Mouse (Mus musculus) limb, embryonic 10.5 days (tissue): Measurements from ENCODE around the gene Methig1. TPM values are rescaled to one million over a fixed set of nuclear protein-coding genes. Genes with fewer than 3 reads are reported as not detected.
A peak's percentile ranks its signal among the peaks of the same experiment; 100 is the strongest.
"Not testable (repeated sequence)": the region's sequence is repeated elsewhere in the genome, so short reads cannot be mapped to it uniquely, and the experiment has no call there.

Experiments
- DNase-seq: peaks from one replicate; pipeline ENCODE4 v3.0.0-alpha.2; 2017; ENCODE audit warnings: low spot score
- H3K27ac ChIP-seq: fragments of 300-500 bp; sonication (generic); 2 replicates; pipeline ENCODE4 v1.5.1; 2016; ENCODE audit warnings: mild to moderate bottlenecking
- H3K27me3 ChIP-seq: fragments of 300-500 bp; sonication (generic); 2 replicates; pipeline ENCODE4 v1.6.1; 2016; ENCODE audit warnings: low read depth, mild to moderate bottlenecking; ENCODE audit not compliant: poor library complexity, severe bottlenecking
- H3K36me3 ChIP-seq: fragments of 300-500 bp; sonication (generic); 2 replicates; pipeline ENCODE4 v1.6.1; 2016; ENCODE audit warnings: mild to moderate bottlenecking, moderate library complexity
- H3K4me1 ChIP-seq: fragments of 300-500 bp; sonication (generic); 2 replicates; pipeline ENCODE4 v1.6.1; 2016
- H3K4me3 ChIP-seq: fragments of 300-500 bp; sonication (generic); 2 replicates; pipeline ENCODE4 v1.5.1; 2016; ENCODE audit warnings: mild to moderate bottlenecking, moderate library complexity
- H3K9me3 ChIP-seq: fragments of 300-500 bp; sonication (generic); replicated peaks from 2 replicates; pipeline ENCODE4 v1.6.1; 2016; ENCODE audit warnings: mild to moderate bottlenecking
- WGBS: fragments of 180-500 bp; shearing (Covaris S2); methylation state at CpG from one replicate; pipeline ENCODE4 v1.1.7; 2016; 5-methylcytosine and 5-hydroxymethylcytosine counted together
- polyA plus RNA-seq: library from polyadenylated mRNA; unstranded; fragments of >200 nt; fragmentation: Nextera tagmentation; extraction: Ambion mirVana; gene quantifications from 2 replicates; pipeline ENCODE4 v1.2.1, GENCODE M21; 2016

Methig1 gene
- polyA plus RNA-seq, 1 experiment from 2014 or later, result 0.15 TPM

DNA sequence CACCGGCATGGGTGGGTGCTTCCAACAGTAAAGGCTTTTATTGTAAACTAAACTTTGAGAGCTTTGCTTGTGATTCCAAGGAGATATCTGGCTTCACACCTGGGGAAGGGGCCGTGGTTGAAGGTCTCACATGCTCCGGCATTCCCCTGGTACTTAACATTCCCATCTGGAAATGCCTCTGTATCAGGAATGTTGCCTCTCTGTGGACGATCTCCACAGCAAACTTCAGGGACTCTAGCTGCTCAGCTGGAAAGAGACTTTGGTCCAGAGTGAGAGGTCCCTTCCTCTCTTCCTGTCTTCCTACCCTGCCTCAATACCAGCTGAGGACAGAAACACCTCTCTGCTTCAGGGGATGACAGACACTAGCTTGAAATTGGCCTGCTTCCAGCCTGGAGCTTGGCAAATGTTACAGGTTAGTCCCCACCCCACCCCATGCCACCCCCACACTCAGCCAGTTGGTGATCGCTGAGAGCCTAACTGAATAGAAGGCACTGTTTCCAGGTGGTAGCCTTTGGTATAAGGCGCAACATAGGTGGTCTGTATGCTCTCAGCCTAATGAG is 1.4 kb upstream of the Methig1 start:
- WGBS, result 63% methylated on average over 6 of the region's 6 CpGs
- no peaks in the 10 kb centered on the region for H3K27me3 ChIP-seq
- no peak overlapping the region for H3K4me3 ChIP-seq
- no peaks in the 10 kb centered on the region for H3K36me3 ChIP-seq
- H3K4me1 ChIP-seq, result peaks cover 12% of the 10 kb centered on the region
- no peaks in the 10 kb centered on the region for H3K9me3 ChIP-seq
- no peak overlapping the region for H3K27ac ChIP-seq
- no peak for DNase-seq

GRCm38 (mm10) chr15:100353399-100353798 is 450 bp downstream of the Methig1 start:
- not testable (repeated sequence) for H3K9me3 ChIP-seq, H3K27ac ChIP-seq, H3K27me3 ChIP-seq, DNase-seq, H3K4me3 ChIP-seq, H3K36me3 ChIP-seq
- 89% methylated on average over 20 of the region's 22 CpGs for WGBS
- H3K4me1 ChIP-seq, result peaks cover 11% of the 10 kb centered on the region; the same call in 1 of the 2 replicates

DNA sequence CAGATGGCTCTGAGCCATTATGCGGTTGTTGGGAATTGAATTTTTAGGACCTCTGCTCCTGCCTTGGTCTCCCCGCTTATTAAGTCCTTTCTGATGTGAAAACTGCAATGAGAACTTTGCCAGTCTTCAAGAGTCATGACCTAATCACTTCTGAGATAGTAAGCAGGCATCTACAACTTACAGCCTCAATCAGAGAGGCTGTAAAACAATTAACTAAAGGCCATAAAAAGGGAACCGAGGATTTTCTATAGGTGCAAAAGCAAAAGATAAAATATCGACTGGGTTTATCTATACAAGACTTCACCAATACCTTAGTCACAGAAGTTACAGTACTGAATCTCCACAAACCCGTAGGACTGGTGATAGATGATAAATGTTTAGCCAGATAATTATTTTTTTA is 2.9 kb downstream of the Methig1 start:
- 43% methylated on average over 5 of the region's 5 CpGs for whole genome bisulfite sequencing
- no peak overlapping the region for H3K27ac ChIP-seq

GRCm38 (mm10) chr15:100364242-100364641 is 11.3 kb downstream of the Methig1 start, which contains the start of gene Higd1c:
TSS of gene Higd1c (plus strand) at chr15:100364542.
- Histone ChIP-seq H3K27me3 (peaks cover 20% of the 10 kb centered on the region; the same call in 1 of the 2 replicates), H3K9me3 (no peaks in the 10 kb centered on the region), H3K36me3 (no peaks in the 10 kb centered on the region), H3K4me1 (peaks cover 12% of the 10 kb centered on the region; the same call in 1 of the 2 replicates), H3K4me3 (no peak within 1 kb of the TSS), H3K27ac (no peak within 1 kb of the TSS)
- WGBS, result 50% methylated on average over 7 of the region's 7 CpGs
- no peak for DNase-seq

More for the DNA sequence above, 2.9 kb downstream of the Methig1 start:
- H3K9me3 ChIP-seq, result no peaks in the 10 kb centered on the region
- no peak overlapping the region for H3K4me3 ChIP-seq
- peaks cover 7% of the 10 kb centered on the region; the same call in 1 of the 2 replicates for H3K4me1 ChIP-seq
- DNase-seq, result no peak
- no peaks in the 10 kb centered on the region for H3K36me3 ChIP-seq
- H3K27me3 ChIP-seq, result no peaks in the 10 kb centered on the region

GRCm38 (mm10) chr15:100365967-100366366 is 13.0 kb downstream of the Methig1 start:
- 18% methylated on average over 9 of the region's 9 CpGs for WGBS
- not testable (repeated sequence) for H3K27ac ChIP-seq, H3K9me3 ChIP-seq, H3K36me3 ChIP-seq, DNase-seq, H3K4me3 ChIP-seq
- H3K27me3 ChIP-seq, result peaks cover 23% of the 10 kb centered on the region; the same call in 1 of the 2 replicates
- H3K4me1 ChIP-seq, result peaks cover 12% of the 10 kb centered on the region; the same call in 1 of the 2 replicates

GRCm38 (mm10) chr15:100367119-100367518 is 14.2 kb downstream of the Methig1 start:
- 62% methylated on average over 7 of the region's 7 CpGs for WGBS
- Histone ChIP-seq H3K4me1 (peaks cover 16% of the 10 kb centered on the region; the same call in 1 of the 2 replicates), H3K27ac (no peak overlapping the region), H3K36me3 (no peaks in the 10 kb centered on the region), H3K4me3 (no peak overlapping the region), H3K27me3 (peaks cover 23% of the 10 kb centered on the region; the same call in 1 of the 2 replicates), H3K9me3 (no peaks in the 10 kb centered on the region)
- DNase-seq, result no peak

GRCm38 (mm10) chr15:100375066-100375465 is 22.1 kb downstream of the Methig1 start:
- Histone ChIP-seq H3K27me3 (0 out of 2 replicates have a peak, but pooled peaks cover 1% of the 10 kb centered on the region), H3K36me3 (no peaks in the 10 kb centered on the region), H3K4me1 (peaks cover 4% of the 10 kb centered on the region; the same call in 1 of the 2 replicates), H3K4me3 (no peak overlapping the region), H3K27ac (no peak overlapping the region), H3K9me3 (no peaks in the 10 kb centered on the region)
- peak; percentile 63 for DNase-seq
- 34% methylated on average over 5 of the region's 5 CpGs for WGBS

GRCm38 (mm10) chr15:100377847-100378505 is 25.0 kb downstream of the Methig1 start:
- not testable (repeated sequence) for DNase-seq, H3K4me1 ChIP-seq, H3K9me3 ChIP-seq, H3K27ac ChIP-seq, H3K4me3 ChIP-seq, H3K36me3 ChIP-seq, H3K27me3 ChIP-seq
- 45% methylated on average over 4 of the region's 9 CpGs for WGBS

GRCm38 (mm10) chr15:100379658-100380057 is 26.7 kb downstream of the Methig1 start:
- H3K9me3 ChIP-seq, result no peaks in the 10 kb centered on the region
- H3K27me3 ChIP-seq, result no peaks in the 10 kb centered on the region
- WGBS, result 92% methylated on average over 8 of the region's 8 CpGs
- DNase-seq, result no peak
- no peak overlapping the region for H3K4me3 ChIP-seq
- H3K4me1 ChIP-seq, result no peaks in the 10 kb centered on the region
- H3K36me3 ChIP-seq, result no peaks in the 10 kb centered on the region
- no peak overlapping the region for H3K27ac ChIP-seq

DNA sequence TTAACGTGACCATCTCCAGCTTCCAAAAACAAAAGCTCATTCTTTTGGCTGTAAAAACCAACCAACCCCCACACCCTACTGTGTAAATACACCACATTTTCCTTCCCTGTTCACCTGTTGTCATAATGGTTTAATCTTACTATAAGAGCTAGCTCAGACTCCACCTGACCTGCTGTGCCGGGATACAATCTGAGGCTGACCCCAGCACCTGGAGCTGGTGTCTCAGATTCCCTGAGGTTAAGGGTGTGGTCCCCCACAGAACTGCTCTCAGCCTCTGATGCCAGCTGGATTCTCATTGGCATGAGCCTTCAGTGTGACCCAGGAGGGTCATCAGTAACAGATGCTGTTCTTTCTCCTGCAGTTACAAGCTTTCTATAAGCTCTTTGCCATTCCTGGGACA is 27.2 kb downstream of the Methig1 start:
- Histone ChIP-seq H3K27me3 (no peaks in the 10 kb centered on the region), H3K4me1 (no peaks in the 10 kb centered on the region), H3K9me3 (no peaks in the 10 kb centered on the region), H3K36me3 (no peaks in the 10 kb centered on the region), H3K4me3 (no peak overlapping the region), H3K27ac (no peak overlapping the region)
- WGBS, result 84% methylated on average over 2 of the region's 2 CpGs
- DNase-seq, result no peak

DNA sequence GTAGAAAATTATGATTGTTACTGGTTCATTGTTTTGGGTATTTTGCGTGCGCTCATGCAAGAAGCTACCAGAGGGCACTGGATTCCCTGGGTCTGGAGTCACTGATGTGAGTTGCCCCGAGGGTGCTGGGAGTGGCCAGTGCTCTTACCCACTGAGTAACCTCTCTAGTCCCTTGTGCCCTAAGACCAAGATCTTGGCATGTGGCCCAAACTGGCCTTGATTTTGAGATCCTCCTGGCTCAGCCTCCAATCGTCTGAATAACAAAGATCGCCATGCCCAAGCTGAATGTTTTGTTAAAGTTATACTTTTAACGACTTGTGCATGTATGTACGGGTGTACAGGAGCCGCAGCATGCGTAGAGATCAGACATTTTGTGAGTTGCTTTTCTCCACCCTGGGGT is 32.8 kb downstream of the Methig1 start:
- H3K36me3 ChIP-seq, result no peaks in the 10 kb centered on the region
- H3K4me3 ChIP-seq, result no peak overlapping the region
- peaks cover 6% of the 10 kb centered on the region; the same call in 1 of the 2 replicates for H3K4me1 ChIP-seq
- no peaks in the 10 kb centered on the region for H3K9me3 ChIP-seq
- DNase-seq, result no peak
- no peaks in the 10 kb centered on the region for H3K27me3 ChIP-seq
- H3K27ac ChIP-seq, result no peak overlapping the region
- WGBS, result 95% methylated on average over 9 of the region's 9 CpGs

GRCm38 (mm10) chr15:100387544-100388223 is 34.7 kb downstream of the Methig1 start:
- Histone ChIP-seq H3K4me3 (no peak overlapping the region), H3K4me1 (peaks cover 6% of the 10 kb centered on the region; the same call in 1 of the 2 replicates), H3K9me3 (no peaks in the 10 kb centered on the region), H3K36me3 (no peaks in the 10 kb centered on the region), H3K27ac (no peak overlapping the region), H3K27me3 (no peaks in the 10 kb centered on the region)
- WGBS, result 96% methylated on average over 17 of the region's 17 CpGs
- DNase-seq, result no peak
